Mouse (Mus musculus): ENCODE results near the gene Upf3a.
"Not testable (repeated sequence)": the region's sequence is repeated elsewhere in the genome, so short reads cannot be mapped to it uniquely, and the experiment has no call there.

Gene Upf3a

DNA sequence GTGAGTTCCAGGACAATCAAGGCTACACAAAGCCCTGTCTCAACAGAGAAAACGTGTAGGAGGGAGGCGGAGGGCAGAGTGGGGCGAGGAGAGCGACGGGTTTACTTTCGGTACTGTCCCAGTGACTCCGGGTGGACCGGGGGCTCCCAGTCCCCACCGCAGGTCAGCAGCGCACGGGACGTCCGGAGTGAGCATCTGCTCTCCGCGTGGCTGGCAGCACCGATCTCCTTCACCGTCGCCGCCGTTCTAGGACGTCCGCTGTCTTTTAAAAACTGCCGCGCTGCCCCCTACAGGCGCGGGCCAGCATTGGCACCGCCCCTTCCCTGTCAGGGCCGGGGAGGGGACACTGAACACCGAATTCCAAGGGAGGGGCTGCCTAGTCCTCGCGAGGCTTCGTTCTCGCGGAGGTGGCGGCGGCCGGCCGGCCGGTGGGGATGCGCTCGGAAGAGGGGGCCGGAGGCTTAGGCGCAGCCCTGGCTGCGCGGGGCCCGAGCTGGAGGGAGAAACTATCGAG, at the start of gene Upf3a:
Gene Upf3a (plus strand): TSS at position 366 of the 514 bp plus-strand sequence.
- peak; percentile 93 to 94 for DNase-seq

DNA sequence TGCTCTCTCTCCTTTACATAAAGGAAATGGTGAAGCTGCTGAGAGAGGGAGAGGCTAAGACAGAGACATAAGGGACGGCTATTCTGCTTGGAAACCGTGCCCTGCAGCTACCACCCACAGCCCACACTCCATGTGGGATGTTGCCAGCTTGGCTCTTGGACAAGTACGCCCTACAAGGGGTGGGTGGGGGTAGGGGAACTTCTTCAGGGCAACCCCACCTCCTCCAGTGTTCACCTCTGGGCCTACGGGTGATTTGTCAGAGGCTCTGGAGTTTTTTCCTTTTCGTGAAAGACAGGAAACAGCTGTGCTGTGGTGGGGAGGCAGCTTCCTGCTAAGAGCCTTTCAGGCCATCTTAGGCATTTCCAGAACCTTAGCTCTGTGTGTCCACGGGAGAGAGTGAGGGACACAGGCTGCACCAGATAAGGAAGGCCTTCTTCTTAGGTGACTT, 45.1 kb upstream of the Upf3a start:
- no peak for DNase-seq

DNA sequence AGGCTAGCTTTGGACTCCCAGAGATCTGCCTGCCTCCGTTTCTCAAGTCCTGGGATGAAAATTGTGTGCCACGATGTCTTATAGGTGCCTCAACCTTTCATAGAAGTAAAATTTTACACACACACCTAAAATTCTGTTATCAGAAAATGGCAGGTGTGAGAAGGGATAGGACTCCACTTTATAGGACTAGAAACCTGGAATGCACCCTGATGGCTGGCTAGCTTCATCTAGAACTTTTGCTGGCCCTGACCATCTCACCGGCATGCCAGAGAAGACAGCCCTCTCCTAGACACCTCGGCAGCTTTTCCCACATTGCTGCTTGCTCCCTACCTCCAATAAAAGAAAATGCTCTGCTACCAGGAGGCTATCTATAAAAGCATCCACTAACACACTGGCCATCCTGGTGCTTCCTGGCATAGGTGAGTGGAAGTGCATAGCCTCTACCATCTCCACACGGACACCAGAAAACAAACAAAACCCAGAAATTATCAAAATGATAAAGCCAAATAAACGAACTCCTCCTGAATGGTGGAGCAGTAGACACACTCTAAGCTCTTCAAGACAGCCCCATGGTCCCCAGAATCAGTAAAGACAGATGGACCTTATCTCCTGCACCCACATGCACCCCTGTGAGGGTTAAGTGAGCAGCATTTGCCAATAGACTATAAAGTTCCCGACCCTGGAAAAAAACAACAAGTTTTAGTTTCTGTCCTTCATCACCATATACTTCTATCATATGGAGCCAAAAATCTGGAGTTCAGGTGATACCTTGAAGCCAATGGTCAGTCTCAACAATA, 44.4 kb upstream of the Upf3a start:
- DNase-seq: no peak

DNA sequence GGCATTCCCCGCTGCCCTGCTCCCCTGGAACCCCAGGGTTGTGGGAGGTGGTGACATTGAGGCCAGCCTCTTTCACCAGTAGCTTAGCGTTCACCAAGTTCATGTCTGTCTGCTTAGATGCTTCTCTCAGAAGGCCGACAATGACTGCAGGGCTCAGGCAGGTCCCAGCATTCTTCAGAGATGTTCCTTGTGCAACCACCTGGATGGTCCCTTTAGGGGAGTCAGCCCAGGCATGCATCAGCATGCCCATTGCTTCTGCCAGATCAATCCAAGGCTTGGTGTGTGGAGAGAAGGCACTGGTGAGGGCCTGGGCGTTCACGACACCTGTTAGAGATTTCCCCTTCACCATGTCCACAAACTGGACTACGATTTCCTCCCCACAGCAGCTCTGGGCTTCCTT, 39.2 kb upstream of the Upf3a start:
- DNase-seq: not testable (repeated sequence)

DNA sequence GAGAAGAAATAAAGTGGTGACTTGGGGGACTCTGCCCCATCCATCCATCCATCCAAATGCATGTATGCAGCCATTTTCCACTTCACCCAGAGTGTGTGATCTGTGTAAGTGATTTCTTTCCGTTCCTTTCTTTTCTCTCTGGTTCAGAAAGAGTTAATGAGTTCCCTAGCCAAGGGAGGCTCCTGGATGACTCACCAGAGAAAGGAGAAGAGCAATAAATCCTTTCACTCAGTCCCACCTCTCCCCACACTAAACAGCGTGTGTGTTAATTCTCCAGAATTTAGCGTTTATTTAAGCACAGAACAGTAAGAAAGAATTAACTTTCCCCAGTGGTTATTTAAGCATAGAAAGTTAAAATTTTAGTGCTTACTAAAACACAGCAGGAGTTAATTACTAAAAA, 37.8 kb upstream of the Upf3a start:
- DNase-seq: no peak

DNA sequence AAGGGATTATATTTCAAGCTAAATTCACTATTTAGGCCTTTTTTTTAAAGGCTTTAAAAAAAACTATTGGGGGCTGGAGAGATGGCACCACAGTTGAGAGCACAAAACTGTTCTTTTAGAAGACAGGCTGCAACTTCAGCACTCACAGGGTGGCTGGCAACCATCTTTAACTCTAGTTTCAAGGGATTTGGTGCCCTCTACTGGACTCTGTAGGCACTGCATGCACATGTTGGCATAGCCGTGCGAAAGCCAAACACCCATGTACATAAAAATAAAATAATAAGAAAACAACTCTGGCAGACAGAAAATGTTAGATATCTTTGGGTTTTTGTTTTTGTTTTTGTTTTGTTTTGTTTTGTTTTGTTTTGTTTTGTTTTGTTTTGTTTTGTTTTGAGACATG, 31.7 kb upstream of the Upf3a start:
- peak; percentile 87 to 88 for DNase-seq

DNA sequence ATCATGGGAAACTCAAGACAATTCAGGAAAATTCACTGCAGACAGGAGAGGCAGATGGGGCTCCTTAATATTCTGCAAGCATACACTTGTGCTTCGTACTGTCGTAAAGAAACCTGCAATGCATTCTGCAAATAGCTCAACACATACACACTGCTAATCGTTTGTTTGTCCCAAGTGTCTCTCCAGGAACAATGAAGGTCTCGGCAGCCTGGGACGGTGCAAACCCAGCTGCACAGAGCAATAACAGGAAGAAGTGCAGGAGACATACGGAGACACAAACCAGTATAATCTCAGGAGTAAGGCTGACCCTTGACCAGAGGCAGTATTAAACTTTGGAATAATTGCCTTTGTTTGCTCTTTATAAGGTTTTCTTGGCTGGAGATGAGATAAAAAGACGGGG, 28.9 kb upstream of the Upf3a start:
- DNase-seq: no peak

DNA sequence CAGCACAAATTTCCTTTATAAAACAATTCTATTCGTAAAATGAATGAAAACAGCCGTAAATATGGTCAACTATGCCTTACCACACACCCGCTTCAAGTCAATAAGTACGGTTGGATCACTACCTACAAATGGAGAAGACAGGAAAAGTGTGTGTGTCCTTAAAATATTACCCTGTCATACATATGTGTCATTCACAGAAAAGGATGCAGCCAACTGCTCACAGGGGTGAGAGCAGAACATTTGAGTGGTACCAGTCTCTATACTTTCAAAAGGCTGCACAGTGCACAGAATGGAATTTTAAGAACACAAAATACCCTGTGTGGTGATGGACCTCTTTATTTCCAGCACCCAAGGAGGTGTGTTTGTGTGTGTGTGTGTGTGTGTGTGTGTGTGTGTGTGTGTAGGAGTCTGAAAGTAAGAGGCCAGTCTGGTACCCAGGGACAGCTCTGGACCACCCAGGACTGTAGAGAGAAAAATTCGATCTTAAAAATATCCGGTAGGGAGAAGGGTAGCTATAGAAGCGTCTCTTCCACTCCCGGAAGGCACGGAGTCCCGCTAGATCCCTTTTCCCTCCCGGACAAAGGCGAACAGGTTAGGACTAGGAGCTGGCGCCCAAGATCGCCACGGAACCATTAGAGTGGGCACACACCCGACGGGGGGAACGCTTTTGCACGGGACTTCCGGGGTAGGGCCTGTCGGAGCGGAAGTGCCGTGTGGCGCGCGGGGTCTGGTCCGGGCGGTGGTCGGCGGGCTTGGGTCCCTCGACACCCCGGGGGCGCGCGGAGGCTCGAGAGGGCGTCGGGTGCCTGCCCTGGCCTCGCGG, 28.2 kb upstream of the Upf3a start, which contains the start of gene Cdc16:
Gene Cdc16 (plus strand): TSS at position 695 of the 823 bp plus-strand sequence.
- DNase-seq: peak; percentile 93 to 94

DNA sequence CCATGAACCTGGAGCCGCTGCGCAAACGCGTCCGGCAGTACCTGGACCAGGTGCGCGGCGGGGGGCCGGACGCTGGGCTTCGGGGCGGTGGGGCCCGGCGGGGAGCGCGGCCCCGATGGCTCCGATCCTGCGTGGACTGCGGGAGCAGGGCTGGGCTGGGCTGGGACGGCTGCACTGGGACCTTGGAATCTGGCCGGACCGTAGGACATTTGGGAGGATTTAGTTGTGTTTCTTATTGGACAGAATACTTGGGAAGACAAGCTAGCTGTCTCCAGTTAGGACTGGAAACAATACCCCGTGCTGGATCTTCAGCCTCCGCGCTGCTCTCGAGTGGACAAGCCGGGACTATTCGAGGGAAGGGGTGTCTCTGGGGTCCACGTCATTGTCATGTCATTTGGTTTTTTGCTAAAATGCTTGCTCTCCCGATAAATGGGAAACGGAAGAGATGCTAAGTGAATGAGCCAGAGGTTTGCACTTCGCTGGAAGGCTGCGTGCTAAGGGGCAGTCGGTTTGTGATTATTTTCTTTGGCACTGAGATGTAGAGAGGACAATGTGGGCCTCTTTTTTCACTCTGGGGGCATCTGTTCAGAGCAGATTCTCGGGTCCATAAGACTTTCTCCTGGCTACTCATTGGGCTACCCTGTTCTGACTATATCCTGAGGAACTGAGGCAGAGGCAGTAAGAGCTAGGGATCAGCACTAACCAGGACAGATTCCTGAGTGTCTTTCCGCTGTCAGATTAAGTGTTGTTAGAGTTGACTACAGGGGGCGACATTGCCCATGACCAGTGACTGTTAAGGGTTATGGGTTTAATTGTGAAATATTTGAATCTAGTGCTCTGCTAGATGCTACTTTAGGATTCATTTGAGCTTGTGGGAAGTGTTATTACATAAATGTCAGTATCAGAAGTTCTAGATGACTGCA, 27.3 kb upstream of the Upf3a start:
- peak; percentile 64 to 67 for DNase-seq

DNA sequence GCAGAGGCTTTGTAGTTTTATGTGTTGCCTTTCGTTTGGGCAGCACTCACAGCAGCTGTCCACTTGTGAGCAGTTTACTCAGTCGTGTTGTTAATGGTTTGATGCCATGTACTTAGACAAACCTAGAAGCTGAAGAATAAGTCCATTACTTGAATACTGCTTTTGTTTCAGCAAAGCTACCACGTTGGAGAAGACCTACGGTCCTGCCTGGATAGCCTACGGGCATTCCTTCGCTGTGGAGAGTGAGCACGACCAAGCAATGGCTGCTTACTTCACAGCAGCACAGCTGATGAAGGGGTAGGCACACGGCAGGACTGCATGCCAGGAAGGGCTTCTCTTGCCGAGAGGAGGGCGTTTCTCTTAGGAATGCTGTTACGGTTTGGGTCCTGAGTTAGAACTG, 16.2 kb upstream of the Upf3a start:
- no peak for DNase-seq

DNA sequence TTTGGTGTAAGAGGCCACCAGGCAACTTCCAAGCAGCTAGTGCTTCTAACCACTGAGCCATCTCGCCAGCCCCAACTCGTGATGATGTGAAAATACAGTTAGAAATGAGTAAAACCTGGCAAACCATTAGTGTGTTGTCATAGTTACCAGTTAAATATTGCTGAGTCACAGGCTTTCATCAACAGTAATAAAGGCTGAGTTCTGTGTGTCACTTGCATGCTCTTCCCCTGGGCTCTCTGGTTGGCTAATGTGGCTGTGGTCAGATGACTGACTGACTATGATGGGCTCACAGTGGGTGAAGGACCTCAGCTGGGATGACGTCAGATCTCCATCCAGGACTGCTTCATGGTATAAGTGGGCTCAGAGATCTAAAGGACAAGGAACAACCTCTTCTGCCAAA, 4.9 kb upstream of the Upf3a start:
- no peak for DNase-seq

DNA sequence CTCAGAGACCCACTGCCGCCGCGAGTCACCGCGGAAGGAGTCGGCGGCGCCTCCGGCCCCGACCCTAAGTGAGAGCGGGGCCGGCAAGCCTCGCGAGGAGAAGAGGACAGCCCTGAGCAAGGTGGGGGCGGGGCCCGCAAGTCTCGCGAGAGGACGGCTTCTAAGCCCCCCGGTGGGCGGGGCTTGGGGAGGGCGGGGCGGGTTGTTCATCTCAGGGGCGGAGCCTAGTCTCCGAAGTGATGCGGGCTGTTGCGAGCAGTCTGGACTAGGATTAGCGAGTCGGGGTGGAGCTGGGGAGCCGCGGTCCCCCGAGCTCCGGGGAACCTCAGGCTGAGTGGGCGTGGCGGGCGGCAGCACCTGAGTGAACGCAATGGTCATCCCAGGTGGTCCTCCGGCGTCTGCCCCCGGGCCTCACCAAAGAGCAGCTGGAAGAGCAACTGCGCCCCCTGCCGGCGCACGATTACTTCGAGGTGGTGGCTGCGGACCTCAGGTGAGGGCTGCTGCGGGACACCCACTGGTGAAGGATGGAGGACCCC, 417 bp downstream of the Upf3a start:
- peak; percentile 98 for DNase-seq

DNA sequence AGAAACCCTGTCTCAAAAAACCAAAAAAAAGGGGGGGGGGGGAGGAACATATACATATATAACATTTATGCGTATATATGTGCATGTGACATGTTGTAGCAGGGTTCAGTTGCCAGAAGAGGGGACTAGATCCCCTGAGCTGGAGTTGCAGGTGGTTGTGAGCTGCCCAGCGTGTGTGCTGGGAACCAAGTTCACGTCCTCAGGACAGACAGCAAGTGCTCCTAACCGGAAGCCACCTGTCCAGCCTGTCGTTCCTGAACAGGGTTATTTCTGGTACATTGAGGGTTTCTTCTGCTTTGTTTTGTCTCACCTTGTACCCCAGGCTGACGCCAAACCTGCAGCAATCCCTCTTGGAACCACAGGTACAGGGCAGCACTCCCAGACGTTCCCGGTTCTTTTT, 4.2 kb downstream of the Upf3a start:
- no peak for DNase-seq

DNA sequence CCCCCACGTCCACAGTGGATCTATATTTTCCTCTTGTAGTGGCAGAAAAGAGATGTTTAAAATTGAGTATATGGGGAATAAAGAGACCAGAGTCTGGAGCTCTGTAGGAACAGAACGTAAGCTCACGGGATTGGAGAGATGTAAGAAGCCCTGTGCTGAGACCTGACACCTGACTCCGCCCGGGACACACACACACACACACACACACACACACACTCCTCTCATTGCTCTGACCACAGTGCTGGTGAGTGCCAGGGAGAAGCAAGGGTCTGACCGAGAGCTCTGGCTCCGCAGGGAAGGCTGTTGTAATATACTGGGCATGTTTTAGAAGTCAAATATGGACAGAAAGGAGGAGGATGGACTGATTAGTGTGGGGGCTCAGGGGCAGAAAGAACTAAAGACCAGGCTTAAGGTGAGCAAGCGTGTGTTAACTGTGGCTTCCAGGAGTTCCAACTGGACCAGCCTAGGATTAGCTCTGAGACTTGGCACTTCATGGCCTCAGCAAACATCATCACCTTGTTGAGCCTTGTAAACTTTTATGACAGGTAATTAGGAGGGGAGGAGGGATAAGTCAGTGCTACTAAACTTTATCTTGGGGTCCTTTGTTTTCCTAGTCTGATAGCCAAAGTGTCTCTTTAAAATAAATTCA, 7.8 kb downstream of the Upf3a start:
- no peak for DNase-seq

DNA sequence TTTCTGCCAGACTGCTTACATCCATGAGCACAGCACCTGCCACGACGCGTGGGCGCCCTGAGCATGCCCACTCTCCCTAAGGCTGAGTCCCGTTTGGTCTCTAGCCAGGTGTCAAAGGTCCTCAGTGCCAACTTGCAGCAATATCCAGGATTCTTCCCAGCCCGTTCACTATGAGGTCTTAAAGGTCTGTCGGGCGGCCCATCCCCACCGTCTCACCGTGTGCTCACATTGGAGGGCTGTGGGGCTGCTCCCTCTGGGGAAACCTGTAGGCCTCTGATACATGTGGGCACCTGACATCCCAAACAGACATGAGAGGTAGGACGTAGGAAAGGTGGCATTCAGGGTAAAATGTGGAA, 8.3 kb downstream of the Upf3a start:
- DNase-seq: no peak

DNA sequence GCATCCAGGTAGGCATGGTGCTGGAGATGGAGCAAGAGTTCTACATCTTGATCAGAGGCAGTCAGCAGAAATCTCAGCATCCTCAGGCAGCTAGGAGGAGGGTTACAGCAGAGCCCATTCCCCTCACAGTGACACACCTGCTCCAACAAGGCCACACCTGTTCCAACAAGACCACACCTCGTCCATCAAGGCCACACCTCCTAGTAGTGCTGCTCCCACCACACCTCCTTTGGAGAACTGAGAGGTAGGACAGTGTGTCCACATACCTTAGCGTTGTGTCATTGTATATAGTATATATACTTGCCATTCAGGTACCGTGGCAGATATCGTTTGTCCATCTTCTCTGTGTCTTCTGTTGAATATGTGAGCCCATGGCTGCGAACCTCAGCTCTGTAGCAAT, 12.3 kb downstream of the Upf3a start:
- no peak for DNase-seq

DNA sequence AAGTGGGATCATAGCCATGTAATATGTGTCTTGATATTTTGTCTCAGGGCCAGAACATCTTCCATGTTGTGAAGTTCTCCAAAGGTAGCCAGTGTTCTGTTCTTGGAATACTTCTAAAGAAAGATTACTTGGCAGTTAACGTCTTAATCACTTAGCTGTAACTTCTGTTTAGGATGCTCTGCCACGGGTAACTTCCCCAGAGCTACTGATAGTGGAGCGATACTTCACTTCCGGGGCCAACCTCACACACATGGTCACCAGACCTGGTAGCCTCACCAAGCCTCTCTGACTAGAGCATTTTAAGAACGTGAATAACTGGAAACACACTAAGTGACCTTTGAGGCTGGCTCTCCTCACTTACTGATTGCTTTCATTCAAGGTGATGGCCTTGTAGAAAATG, 14.2 kb downstream of the Upf3a start:
- no peak for DNase-seq

DNA sequence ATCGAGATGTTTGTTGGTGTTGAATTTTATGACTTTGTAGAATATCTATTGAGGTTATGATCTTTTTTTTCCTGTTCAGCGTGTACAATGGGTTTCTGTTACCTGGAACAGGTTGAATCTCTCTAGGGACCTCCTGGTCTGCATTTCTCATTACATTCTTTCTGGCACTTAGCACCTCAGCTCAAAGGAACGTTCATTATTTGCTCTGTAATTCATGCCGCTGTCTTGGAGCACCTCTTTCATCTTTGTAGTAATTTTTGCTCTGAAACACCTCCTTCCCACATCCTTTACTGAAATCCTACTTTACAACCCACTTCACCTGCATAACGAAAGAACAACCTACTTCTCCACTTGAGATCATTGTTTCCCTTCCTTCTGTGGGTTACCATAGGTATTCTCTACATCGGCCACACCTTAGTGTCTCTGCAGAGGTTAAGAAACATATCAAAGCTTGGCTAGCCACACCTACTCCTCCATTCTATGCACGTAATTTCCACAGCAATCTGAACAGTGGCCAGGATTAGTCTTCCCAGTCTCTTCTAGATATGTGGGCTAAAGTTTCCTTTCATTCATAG, 43.3 kb downstream of the Upf3a start:
- DNase-seq: no peak

DNA sequence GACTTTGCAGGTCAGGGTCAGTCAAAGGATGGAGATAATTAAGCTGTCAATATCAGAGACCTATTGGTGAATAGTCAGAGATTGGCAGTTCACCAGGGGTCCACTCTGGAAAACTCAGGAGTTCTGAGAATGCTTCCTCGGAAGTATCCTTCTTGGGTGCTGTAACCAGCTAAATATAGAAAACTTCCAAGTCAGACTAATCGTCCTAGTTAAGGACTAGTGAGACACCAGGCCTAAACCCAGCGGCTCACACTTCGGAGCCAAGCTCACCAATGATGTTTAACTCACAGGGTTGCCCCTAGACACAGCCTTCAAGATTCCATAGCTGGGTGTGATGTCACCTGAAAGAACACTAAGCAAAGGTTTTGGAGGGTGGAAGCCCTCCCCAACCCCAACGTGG, 52.9 kb downstream of the Upf3a start, which contains the start of gene AF366264:
Gene AF366264 (minus strand): TSS at position 101 of the 400 bp plus-strand sequence.
- DNase-seq: not testable (repeated sequence)

DNA sequence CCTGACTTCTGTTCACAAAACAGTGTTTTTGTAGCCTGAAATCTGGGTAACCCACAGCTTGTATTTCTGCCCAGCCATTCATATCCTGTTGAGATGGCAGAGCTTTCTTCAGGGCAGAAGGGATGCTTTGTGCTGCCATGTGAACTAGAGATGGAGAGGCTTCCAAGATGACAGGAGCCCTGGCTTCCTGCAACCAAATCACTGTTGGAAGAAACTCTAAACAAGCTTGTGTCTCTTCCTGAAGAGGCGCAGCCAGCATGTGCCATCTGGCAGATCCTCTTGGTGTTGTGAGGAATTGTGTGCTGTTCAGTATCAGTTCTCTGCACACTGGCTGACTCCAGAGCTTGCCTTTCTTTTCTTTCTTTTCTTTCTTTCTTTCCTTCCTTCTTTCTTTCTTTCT, 57.9 kb downstream of the Upf3a start:
- not testable (repeated sequence) for DNase-seq

Measured in B cell, adult 2 months (primary cell).